In the genomic region with DNA sequence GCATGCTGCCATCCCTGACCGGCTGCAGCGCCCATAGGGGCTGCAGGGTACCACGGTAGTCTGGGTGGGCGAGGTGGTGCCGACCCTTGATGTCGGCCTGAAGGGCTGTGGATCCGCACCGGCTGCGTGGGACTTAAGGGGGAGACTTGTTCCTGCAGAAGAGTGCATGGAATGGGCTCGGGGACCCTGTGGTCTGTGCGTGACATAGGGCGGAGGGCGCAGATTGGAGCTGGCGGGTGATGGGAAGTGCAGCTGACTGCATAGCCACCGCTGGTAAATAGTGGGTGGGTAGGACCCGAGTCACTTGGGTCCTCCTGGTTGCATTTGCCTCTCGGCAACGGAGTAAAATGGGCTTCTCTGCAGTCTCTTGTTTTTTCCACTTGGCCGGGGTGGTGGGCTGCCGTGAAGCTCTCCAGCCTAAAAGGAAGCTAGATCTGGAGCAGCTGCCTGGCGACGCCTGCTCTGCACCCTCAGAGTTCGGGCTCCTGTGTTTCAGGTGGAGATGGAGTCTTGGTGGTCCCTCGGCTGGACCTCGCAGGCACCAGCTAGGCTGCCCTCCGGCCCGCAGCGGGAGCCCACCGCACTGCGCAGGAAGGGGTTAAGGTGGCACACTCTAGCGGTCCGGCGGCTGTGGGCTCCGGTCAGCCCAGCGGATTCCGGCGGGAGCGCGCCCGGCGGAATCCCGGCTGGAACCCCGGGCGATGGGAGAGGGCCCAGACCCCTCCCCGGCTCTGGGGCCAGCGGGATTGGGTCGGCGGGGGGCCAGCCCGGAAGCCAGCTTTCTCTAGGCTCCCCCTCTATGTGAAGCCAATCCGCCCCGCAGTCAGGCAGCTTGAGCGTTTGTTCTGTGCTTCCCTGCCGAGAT, we compare ENCODE assay signal across 9 mouse cellular contexts. TPM values are rescaled to one million over a fixed set of nuclear protein-coding genes. Genes with fewer than 3 reads are reported as not detected.
DNase-seq lines count a peak whose midpoint lies in the region; ATAC-seq lines count a peak whose summit lies in the region.
"Had no signal": no experiment of that assay in that cellular context is flagged by ENCODE, and none has a peak within 500 bp of the region (broad histone marks: within the 10 kb centered on the region; RNA-seq: fewer than 3 reads in every experiment).

No protein-coding gene starts in this region.

- DNase-seq in CD8-positive naive resting alpha-beta T cell, adult 2 months (ENCODE audit: low read depth in 2 of 2, low spot score in 2 of 2), result peak; percentile 23 to 50
- DNase-seq in T-cell, adult 2 months (ENCODE audit: low spot score), result peak; percentile 42
- DNase-seq in layer of hippocampus, postnatal 14 days (ENCODE audit: low spot score in 2 of 2), result peak; percentile 79 to 85
- peak; percentile 25 for DNase-seq in lung, postnatal 36 days
- DNase-seq in yolk sac, embryonic 10.5 days (ENCODE audit: low spot score), result no peak

- peaks cover 14% of the 10 kb centered on the region for H3K4me1 ChIP-seq in embryonic facial prominence, embryonic 13.5 days
- peaks cover 18% of the 10 kb centered on the region for H3K4me1 ChIP-seq in heart, embryonic 13.5 days
- 0 out of 2 replicates have a peak, but pooled peaks cover 7% of the 10 kb centered on the region for H3K4me1 ChIP-seq in stomach, embryonic 14.5 days (ENCODE audit: control insufficient read depth, insufficient read depth, low read length)

- H3K4me2 ChIP-seq in embryonic facial prominence, embryonic 13.5 days, result peak overlapping the region; percentile 98
- peak overlapping the region; percentile 99 for H3K4me2 ChIP-seq in heart, embryonic 13.5 days
- peak overlapping the region; percentile 95 for H3K4me2 ChIP-seq in stomach, embryonic 14.5 days (replicated peaks; ENCODE audit: low read depth, low read length)

- no peak overlapping the region for H3K27ac ChIP-seq in embryonic facial prominence, embryonic 13.5 days
- no peak overlapping the region for H3K27ac ChIP-seq in heart, embryonic 13.5 days (replicated peaks)
- H3K27ac ChIP-seq in stomach, embryonic 14.5 days (ENCODE audit: low read length), result no peak overlapping the region

- WGBS in embryonic facial prominence, embryonic 13.5 days, result under 1% methylated on average over 53 of the region's 53 CpGs
- under 1% methylated on average over 53 of the region's 53 CpGs for WGBS in heart, embryonic 13.5 days
- under 1% methylated on average over 53 of the region's 53 CpGs for WGBS in stomach, embryonic 14.5 days

- peak; percentile 28; the same call in 1 of the 2 replicates for ATAC-seq in embryonic facial prominence, embryonic 13.5 days (ENCODE audit: insufficient number of reproducible peaks, insufficient read depth, low FRiP score, low TSS enrichment, low read depth)
- ATAC-seq in heart, embryonic 13.5 days (ENCODE audit: extremely low read depth, insufficient number of reproducible peaks, low FRiP score, low TSS enrichment), result no peak
- ATAC-seq in stomach, embryonic 14.5 days (ENCODE audit: insufficient number of reproducible peaks, insufficient read depth, low FRiP score, low read depth), result peak; percentile 7; the same call in 1 of the 2 replicates

- no peaks in the 10 kb centered on the region for H3K36me3 ChIP-seq in embryonic facial prominence, embryonic 13.5 days
- H3K36me3 ChIP-seq in heart, embryonic 13.5 days, result no peaks in the 10 kb centered on the region
- no peaks in the 10 kb centered on the region for H3K36me3 ChIP-seq in stomach, embryonic 14.5 days (ENCODE audit: control insufficient read depth, insufficient read depth, low read length)

- no peaks in the 10 kb centered on the region for H3K9me3 ChIP-seq in embryonic facial prominence, embryonic 13.5 days
- H3K9me3 ChIP-seq in heart, embryonic 13.5 days, result no peaks in the 10 kb centered on the region
- no peaks in the 10 kb centered on the region for H3K9me3 ChIP-seq in stomach, embryonic 14.5 days (ENCODE audit: control insufficient read depth, low read depth, low read length)

- peak overlapping the region; percentile 57 for H3K4me3 ChIP-seq in embryonic facial prominence, embryonic 13.5 days
- peak overlapping the region; percentile 64 for H3K4me3 ChIP-seq in heart, embryonic 13.5 days
- H3K4me3 ChIP-seq in stomach, embryonic 14.5 days (ENCODE audit: low read depth, low read length), result peak overlapping the region; percentile 47
- H3K4me3 ChIP-seq: erythroblast, embryonic 14.5 days had no signal

- H3K9ac ChIP-seq in embryonic facial prominence, embryonic 13.5 days, result peak overlapping the region; percentile 67
- peak overlapping the region; percentile 74 for H3K9ac ChIP-seq in heart, embryonic 13.5 days
- H3K9ac ChIP-seq in stomach, embryonic 14.5 days (replicated peaks; ENCODE audit: low read depth, low read length), result peak overlapping the region; percentile 25; the same call in 1 of the 2 replicates

- H3K27me3 ChIP-seq in embryonic facial prominence, embryonic 13.5 days, result peaks cover 84% of the 10 kb centered on the region
- H3K27me3 ChIP-seq in heart, embryonic 13.5 days (replicated peaks), result peaks cover 93% of the 10 kb centered on the region
- peaks cover 25% of the 10 kb centered on the region for H3K27me3 ChIP-seq in stomach, embryonic 14.5 days (ENCODE audit: control insufficient read depth, insufficient read depth, low read length)

RNA-seq across cellular contexts. Expression of a gene that starts 1.1 kb away (rescaled TPM):
- polyA plus RNA-seq in embryonic facial prominence, embryonic 13.5 days (2015; fragmentation: Nextera tagmentation; extraction: Ambion mirVana), result 0.07 and 0.18 TPM in 2 replicates
- 0.01 and 0.05 TPM in 2 replicates for polyA plus RNA-seq in heart, embryonic 13.5 days (2015; fragmentation: Nextera tagmentation; extraction: Ambion mirVana)
- total RNA-seq in layer of hippocampus, postnatal 14 days (2021), result 10 to 100 TPM; 76.1 to 82.3 TPM
- polyA plus RNA-seq in stomach, embryonic 14.5 days (2014; fragmentation: Nextera tagmentation; extraction: Ambion mirVana), result 0.13 and 0.14 TPM in 2 replicates
